Mouse (Mus musculus): ENCODE data around the gene Ptpn4. TPM values are rescaled to one million over a fixed set of nuclear protein-coding genes. Genes with fewer than 3 reads are reported as not detected.

The Ptpn4 gene
- polyA plus RNA-seq, 1 experiment from 2014 or later: 4.4 TPM

DNA sequence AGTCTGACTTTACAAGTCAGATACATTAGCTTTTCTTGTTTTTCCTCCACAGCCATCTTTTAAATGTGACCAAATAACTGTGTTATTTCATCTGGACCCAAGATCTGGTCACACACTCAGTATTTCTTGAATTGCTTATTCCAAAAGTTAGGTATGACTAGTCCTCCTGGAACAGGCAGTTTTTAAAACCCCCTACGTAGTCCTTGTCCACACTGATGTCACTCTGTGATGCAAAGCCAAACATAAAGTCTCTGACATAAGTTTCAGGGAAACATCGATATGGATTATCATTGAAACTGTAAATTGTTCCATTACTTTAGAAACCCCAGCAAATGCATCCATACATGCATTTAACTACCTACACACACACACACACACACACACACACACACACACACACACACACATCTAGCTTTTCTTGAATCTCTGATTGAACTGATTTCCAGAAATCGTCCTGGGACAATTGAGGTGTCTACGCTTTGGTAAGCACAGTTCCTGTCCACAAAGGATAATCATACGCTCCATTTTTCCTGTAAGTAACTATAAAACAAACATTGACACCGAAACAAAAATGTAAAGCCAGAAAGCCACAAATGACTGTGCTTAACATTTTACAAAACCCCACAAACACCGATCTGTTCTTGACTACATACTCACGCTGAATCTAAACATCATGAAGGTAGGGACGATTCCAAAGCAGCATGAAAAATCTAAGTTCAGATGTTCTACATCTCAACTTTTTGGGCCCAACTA, 1.5 kb downstream of the Ptpn4 start:
- peak overlapping the region; percentile 91 for H3K4me3 ChIP-seq (ENCODE audit: low read length)
- H3K27me3 ChIP-seq (ENCODE audit: control insufficient read depth, insufficient read depth, low read depth, low read length): no peaks in the 10 kb centered on the region
- ATAC-seq (ENCODE audit: low read depth): no peak
- H3K4me2 ChIP-seq (ENCODE audit: low read depth, low read length): peak overlapping the region; percentile 80
- WGBS: 4% methylated on average over 9 of the region's 9 CpGs
- H3K4me1 ChIP-seq (replicated peaks; ENCODE audit: control insufficient read depth, insufficient read depth, low read length): peaks cover 9% of the 10 kb centered on the region; the same call in 1 of the 2 replicates
- H3K9ac ChIP-seq (ENCODE audit: low read length): peak overlapping the region; percentile 87
- no peak overlapping the region for H3K27ac ChIP-seq (ENCODE audit: low read length)
- no peaks in the 10 kb centered on the region for H3K36me3 ChIP-seq (ENCODE audit: control insufficient read depth, insufficient read depth, low read length)
- no peaks in the 10 kb centered on the region for H3K9me3 ChIP-seq (ENCODE audit: control insufficient read depth, low read length)

GRCm38 (mm10) chr1:119828160-119828559, 9.3 kb downstream of the Ptpn4 start:
- no peaks in the 10 kb centered on the region for H3K9me3 ChIP-seq (ENCODE audit: control insufficient read depth, low read length)
- H3K4me2 ChIP-seq (ENCODE audit: low read depth, low read length): no peak overlapping the region
- no peaks in the 10 kb centered on the region for H3K4me1 ChIP-seq (replicated peaks; ENCODE audit: control insufficient read depth, insufficient read depth, low read length)
- no peak overlapping the region for H3K9ac ChIP-seq (ENCODE audit: low read length)
- H3K36me3 ChIP-seq (ENCODE audit: control insufficient read depth, insufficient read depth, low read length): no peaks in the 10 kb centered on the region
- no peak for ATAC-seq (ENCODE audit: low read depth)
- H3K27me3 ChIP-seq (ENCODE audit: control insufficient read depth, insufficient read depth, low read depth, low read length): no peaks in the 10 kb centered on the region
- WGBS: 85% methylated on average over 1 of the region's 1 CpGs
- H3K27ac ChIP-seq (ENCODE audit: low read length): no peak overlapping the region
- H3K4me3 ChIP-seq (ENCODE audit: low read length): no peak overlapping the region

- H3K27ac ChIP-seq (ENCODE audit: low read length): no peak overlapping the region
- H3K4me1 ChIP-seq (replicated peaks; ENCODE audit: control insufficient read depth, insufficient read depth, low read length): no peaks in the 10 kb centered on the region
- 45% methylated on average over 1 of the region's 1 CpGs for WGBS
- no peak overlapping the region for H3K9ac ChIP-seq (ENCODE audit: low read length)
- H3K4me3 ChIP-seq (ENCODE audit: low read length): no peak overlapping the region
- H3K9me3 ChIP-seq (ENCODE audit: control insufficient read depth, low read length): no peaks in the 10 kb centered on the region
- no peak overlapping the region for H3K4me2 ChIP-seq (ENCODE audit: low read depth, low read length)
- H3K36me3 ChIP-seq (ENCODE audit: control insufficient read depth, insufficient read depth, low read length): no peaks in the 10 kb centered on the region
- H3K27me3 ChIP-seq (ENCODE audit: control insufficient read depth, insufficient read depth, low read depth, low read length): no peaks in the 10 kb centered on the region
- ATAC-seq (ENCODE audit: low read depth): no peak
These were observed 18.7 kb downstream of the Ptpn4 start for GRCm38 (mm10) chr1:119818704-119819103.

GRCm38 (mm10) chr1:119807707-119808106, 29.7 kb downstream of the Ptpn4 start:
- ATAC-seq (ENCODE audit: low read depth): no peak
- H3K36me3 ChIP-seq (ENCODE audit: control insufficient read depth, insufficient read depth, low read length): no peaks in the 10 kb centered on the region
- no peaks in the 10 kb centered on the region for H3K4me1 ChIP-seq (replicated peaks; ENCODE audit: control insufficient read depth, insufficient read depth, low read length)
- no peak overlapping the region for H3K4me2 ChIP-seq (ENCODE audit: low read depth, low read length)
- no peak overlapping the region for H3K9ac ChIP-seq (ENCODE audit: low read length)
- 85% methylated on average over 1 of the region's 1 CpGs for WGBS
- no peaks in the 10 kb centered on the region for H3K9me3 ChIP-seq (ENCODE audit: control insufficient read depth, low read length)
- H3K27me3 ChIP-seq (ENCODE audit: control insufficient read depth, insufficient read depth, low read depth, low read length): no peaks in the 10 kb centered on the region
- no peak overlapping the region for H3K27ac ChIP-seq (ENCODE audit: low read length)
- no peak overlapping the region for H3K4me3 ChIP-seq (ENCODE audit: low read length)

GRCm38 (mm10) chr1:119805984-119806383, 31.4 kb downstream of the Ptpn4 start:
- H3K4me3 ChIP-seq (ENCODE audit: low read length): no peak overlapping the region
- H3K9me3 ChIP-seq (ENCODE audit: control insufficient read depth, low read length): no peaks in the 10 kb centered on the region
- no peak overlapping the region for H3K4me2 ChIP-seq (ENCODE audit: low read depth, low read length)
- no peak overlapping the region for H3K9ac ChIP-seq (ENCODE audit: low read length)
- H3K27me3 ChIP-seq (ENCODE audit: control insufficient read depth, insufficient read depth, low read depth, low read length): no peaks in the 10 kb centered on the region
- no peaks in the 10 kb centered on the region for H3K4me1 ChIP-seq (replicated peaks; ENCODE audit: control insufficient read depth, insufficient read depth, low read length)
- H3K36me3 ChIP-seq (ENCODE audit: control insufficient read depth, insufficient read depth, low read length): no peaks in the 10 kb centered on the region
- H3K27ac ChIP-seq (ENCODE audit: low read length): no peak overlapping the region
- WGBS: 84% methylated on average over 2 of the region's 2 CpGs
- ATAC-seq (ENCODE audit: low read depth): no peak

DNA sequence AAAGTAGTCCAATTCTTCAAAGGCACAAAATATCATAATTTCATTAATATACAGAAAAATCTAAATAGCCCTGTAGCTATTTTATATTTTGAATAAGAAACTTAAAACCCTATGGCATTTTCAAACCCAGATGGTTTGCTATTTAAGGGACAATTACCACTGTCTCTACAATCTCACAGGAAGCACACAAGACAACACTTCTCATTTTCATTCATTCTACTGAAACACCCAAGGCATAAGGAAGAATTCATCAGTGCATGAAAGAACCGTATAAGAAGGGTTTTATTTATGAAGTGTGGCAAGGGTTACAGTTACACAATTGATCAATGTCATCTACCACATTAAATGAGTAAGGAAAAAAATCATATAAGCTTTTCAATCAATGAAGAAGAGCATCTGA, 32.8 kb downstream of the Ptpn4 start:
- no peak overlapping the region for H3K9ac ChIP-seq (ENCODE audit: low read length)

GRCm38 (mm10) chr1:119795174-119795573, 42.2 kb downstream of the Ptpn4 start:
- H3K27ac ChIP-seq (ENCODE audit: low read length): no peak overlapping the region
- H3K36me3 ChIP-seq (ENCODE audit: control insufficient read depth, insufficient read depth, low read length): no peaks in the 10 kb centered on the region
- no peaks in the 10 kb centered on the region for H3K9me3 ChIP-seq (ENCODE audit: control insufficient read depth, low read length)
- no peak for ATAC-seq (ENCODE audit: low read depth)
- no peak overlapping the region for H3K9ac ChIP-seq (ENCODE audit: low read length)
- H3K4me1 ChIP-seq (replicated peaks; ENCODE audit: control insufficient read depth, insufficient read depth, low read length): peaks cover 5% of the 10 kb centered on the region; the same call in 1 of the 2 replicates
- no peak overlapping the region for H3K4me3 ChIP-seq (ENCODE audit: low read length)
- H3K27me3 ChIP-seq (ENCODE audit: control insufficient read depth, insufficient read depth, low read depth, low read length): no peaks in the 10 kb centered on the region
- no peak overlapping the region for H3K4me2 ChIP-seq (ENCODE audit: low read depth, low read length)

More for the DNA sequence above, 32.8 kb downstream of the Ptpn4 start:
- Histone ChIP-seq H3K4me2 (ENCODE audit: low read depth, low read length) (no peak overlapping the region), H3K36me3 (ENCODE audit: control insufficient read depth, insufficient read depth, low read length) (no peaks in the 10 kb centered on the region), H3K4me3 (ENCODE audit: low read length) (no peak overlapping the region), H3K9me3 (ENCODE audit: control insufficient read depth, low read length) (no peaks in the 10 kb centered on the region), H3K27ac (ENCODE audit: low read length) (no peak overlapping the region), H3K4me1 (replicated peaks; ENCODE audit: control insufficient read depth, insufficient read depth, low read length) (no peaks in the 10 kb centered on the region), H3K27me3 (ENCODE audit: control insufficient read depth, insufficient read depth, low read depth, low read length) (no peaks in the 10 kb centered on the region)
- ATAC-seq (ENCODE audit: low read depth): no peak
- 36% methylated on average over 1 of the region's 1 CpGs for WGBS

DNA sequence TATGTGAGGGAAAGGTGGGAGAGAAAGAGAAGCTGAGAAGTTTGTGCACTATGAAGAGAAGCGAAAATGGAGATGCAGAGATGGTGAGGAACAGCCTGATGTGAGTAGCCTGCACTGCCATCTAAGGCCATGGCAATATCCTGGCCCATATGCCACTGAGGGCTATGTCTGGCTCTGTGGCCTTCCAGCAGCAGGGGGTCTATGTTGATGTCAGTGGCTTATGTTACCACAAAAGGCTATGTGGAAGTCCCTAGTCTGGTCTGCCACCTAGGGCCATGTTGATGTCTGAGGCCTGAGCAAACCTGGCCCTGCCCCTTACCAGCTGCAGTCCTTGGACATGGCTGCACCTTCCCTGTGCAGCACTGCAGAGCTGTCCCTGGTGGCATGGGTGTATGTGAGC, 43.1 kb downstream of the Ptpn4 start:
- H3K4me3 ChIP-seq (ENCODE audit: low read length): no peak overlapping the region
- no peaks in the 10 kb centered on the region for H3K36me3 ChIP-seq (ENCODE audit: control insufficient read depth, insufficient read depth, low read length)
- H3K9ac ChIP-seq (ENCODE audit: low read length): no peak overlapping the region
- H3K9me3 ChIP-seq (ENCODE audit: control insufficient read depth, low read length): no peaks in the 10 kb centered on the region
- H3K27ac ChIP-seq (ENCODE audit: low read length): no peak overlapping the region
- peaks cover 5% of the 10 kb centered on the region; the same call in 1 of the 2 replicates for H3K4me1 ChIP-seq (replicated peaks; ENCODE audit: control insufficient read depth, insufficient read depth, low read length)
- no peak overlapping the region for H3K4me2 ChIP-seq (ENCODE audit: low read depth, low read length)
- no peaks in the 10 kb centered on the region for H3K27me3 ChIP-seq (ENCODE audit: control insufficient read depth, insufficient read depth, low read depth, low read length)
- WGBS: 95% methylated on average over 1 of the region's 1 CpGs
- no peak for ATAC-seq (ENCODE audit: low read depth)

- no peak for ATAC-seq (ENCODE audit: low read depth)
- WGBS: 69% methylated on average over 1 of the region's 1 CpGs
These were observed 46.8 kb downstream of the Ptpn4 start for GRCm38 (mm10) chr1:119790616-119791015.

More at GRCm38 (mm10) chr1:119790616-119791015, 46.8 kb downstream of the Ptpn4 start:
- Histone ChIP-seq H3K4me1 (replicated peaks; ENCODE audit: control insufficient read depth, insufficient read depth, low read length) (peaks cover 5% of the 10 kb centered on the region; the same call in 1 of the 2 replicates), H3K9ac (ENCODE audit: low read length) (no peak overlapping the region), H3K9me3 (ENCODE audit: control insufficient read depth, low read length) (no peaks in the 10 kb centered on the region), H3K27me3 (ENCODE audit: control insufficient read depth, insufficient read depth, low read depth, low read length) (no peaks in the 10 kb centered on the region), H3K36me3 (ENCODE audit: control insufficient read depth, insufficient read depth, low read length) (no peaks in the 10 kb centered on the region), H3K4me3 (ENCODE audit: low read length) (no peak overlapping the region), H3K4me2 (ENCODE audit: low read depth, low read length) (no peak overlapping the region), H3K27ac (ENCODE audit: low read length) (no peak overlapping the region)
